Mouse (Mus musculus) bone marrow macrophage, adult 2 months (primary cell): ENCODE measurements around the gene Kptn.

Experiments
- CTCF ChIP-seq: IDR thresholded peaks from 2 replicates; pipeline ENCODE4 v1.5.1; 2012; ENCODE audit warnings: low read depth, mild to moderate bottlenecking, low read length, moderate library complexity
- POLR2A ChIP-seq: IDR thresholded peaks from 2 replicates; pipeline ENCODE4 v1.6.1; 2012; ENCODE audit warnings: mild to moderate bottlenecking, low read depth, low read length, borderline replicate concordance

- TF ChIP-seq CTCF: no peak
- no peak for TF ChIP-seq POLR2A
These were observed 15.9 kb upstream of the Kptn start for GRCm38 (mm10) chr7:16103760-16104159.
